Mouse (Mus musculus): ENCODE data around the gene Ankdd1b.

Ankdd1b gene

GRCm38 (mm10) chr13:96454288-96454687 lies 16.7 kb downstream of the Ankdd1b start:
- no peak for DNase-seq (ENCODE audit: low read depth, low spot score)

- DNase-seq (ENCODE audit: low read depth, low spot score) = no peak
These were observed 18.4 kb downstream of the Ankdd1b start for GRCm38 (mm10) chr13:96452621-96453020.

- no peak for DNase-seq (ENCODE audit: low read depth, low spot score)
These were observed 19.4 kb downstream of the Ankdd1b start for GRCm38 (mm10) chr13:96451386-96452140.

- DNase-seq (ENCODE audit: low read depth, low spot score) = no peak
These were observed 20.1 kb downstream of the Ankdd1b start for GRCm38 (mm10) chr13:96450869-96451268.

GRCm38 (mm10) chr13:96450205-96450856 lies 20.7 kb downstream of the Ankdd1b start:
- DNase-seq (ENCODE audit: low read depth, low spot score) = no peak

GRCm38 (mm10) chr13:96440436-96440835 lies 30.6 kb downstream of the Ankdd1b start:
- DNase-seq (ENCODE audit: low read depth, low spot score) = no peak

GRCm38 (mm10) chr13:96436921-96437320 lies 34.1 kb downstream of the Ankdd1b start:
- DNase-seq (ENCODE audit: low read depth, low spot score) = no peak

GRCm38 (mm10) chr13:96435793-96436192 lies 35.2 kb downstream of the Ankdd1b start:
- DNase-seq (ENCODE audit: low read depth, low spot score) = no peak

- DNase-seq (ENCODE audit: low read depth, low spot score) = no peak
These were observed 36.1 kb downstream of the Ankdd1b start for GRCm38 (mm10) chr13:96434899-96435331.

GRCm38 (mm10) chr13:96433648-96434190 lies 37.3 kb downstream of the Ankdd1b start:
- no peak for DNase-seq (ENCODE audit: low read depth, low spot score)

GRCm38 (mm10) chr13:96433041-96433440 lies 38.0 kb downstream of the Ankdd1b start:
- no peak for DNase-seq (ENCODE audit: low read depth, low spot score)

GRCm38 (mm10) chr13:96432376-96432811 lies 38.6 kb downstream of the Ankdd1b start:
- no peak for DNase-seq (ENCODE audit: low read depth, low spot score)

GRCm38 (mm10) chr13:96431595-96432156 lies 39.3 kb downstream of the Ankdd1b start:
- peak; percentile 80 for DNase-seq (ENCODE audit: low read depth, low spot score)

GRCm38 (mm10) chr13:96428531-96428930 lies 42.5 kb downstream of the Ankdd1b start:
- no peak for DNase-seq (ENCODE audit: low read depth, low spot score)

- no peak for DNase-seq (ENCODE audit: low read depth, low spot score)
These were observed 45.0 kb downstream of the Ankdd1b start for GRCm38 (mm10) chr13:96426044-96426443.

- no peak for DNase-seq (ENCODE audit: low read depth, low spot score)
These were observed 46.3 kb downstream of the Ankdd1b start for GRCm38 (mm10) chr13:96424496-96425274.

GRCm38 (mm10) chr13:96421230-96421629 lies 49.8 kb downstream of the Ankdd1b start:
- DNase-seq (ENCODE audit: low read depth, low spot score) = no peak

- no peak for DNase-seq (ENCODE audit: low read depth, low spot score)
These were observed 52.5 kb downstream of the Ankdd1b start for GRCm38 (mm10) chr13:96418487-96418886.

- no peak for DNase-seq (ENCODE audit: low read depth, low spot score)
These were observed 53.7 kb downstream of the Ankdd1b start for GRCm38 (mm10) chr13:96417261-96417813.

GRCm38 (mm10) chr13:96416380-96416779 lies 54.6 kb downstream of the Ankdd1b start:
- no peak for DNase-seq (ENCODE audit: low read depth, low spot score)

- no peak for DNase-seq (ENCODE audit: low read depth, low spot score)
These were observed 56.6 kb downstream of the Ankdd1b start for GRCm38 (mm10) chr13:96414384-96414783.
